Mouse (Mus musculus): Measurements from ENCODE around the gene Vps16.

DNA sequence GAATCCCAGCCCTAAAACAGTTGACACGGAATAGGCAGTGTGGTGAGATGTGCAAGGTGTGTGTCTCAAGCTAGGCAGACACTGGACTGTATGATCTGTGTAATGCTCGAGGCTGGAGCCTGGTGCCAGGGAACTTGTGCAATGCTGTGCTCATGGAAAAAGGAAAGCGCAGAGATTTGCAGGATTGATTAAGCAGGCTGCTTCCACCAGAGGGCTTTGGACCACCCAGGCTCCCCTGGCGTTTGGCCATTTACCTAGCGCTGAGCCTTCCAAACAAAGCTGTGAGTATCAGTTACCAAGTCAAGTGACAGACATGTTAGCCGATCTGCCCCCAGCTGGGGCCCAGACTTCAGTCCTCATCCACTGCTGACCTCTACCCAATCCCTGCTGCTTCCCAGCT lies 15.9 kb upstream of the Vps16 start:
- no peak for TF ChIP-seq CTCF (IDR thresholded peaks at IDR 0.05; ENCODE audit: control insufficient read depth, insufficient read depth, insufficient replicate concordance, low read depth, low read length)
- no peak for TF ChIP-seq POLR2A (IDR thresholded peaks at IDR 0.05; ENCODE audit: control insufficient read depth, low read depth, low read length)

All from testis, adult 2 months (tissue).